Mouse (Mus musculus) olfactory bulb, adult 2 months (tissue): ENCODE measurements around the gene BC025920.

Experiments
- CTCF ChIP-seq: fragments of 200-500 bp; IDR thresholded peaks from 2 replicates; pipeline ENCODE4 v1.5.1; 2012; ENCODE audit warnings: low read depth, mild to moderate bottlenecking, low read length, moderate library complexity; ENCODE audit not compliant: insufficient read depth
- POLR2A ChIP-seq: fragments of 200-500 bp; IDR thresholded peaks from 2 replicates; pipeline ENCODE4 v1.6.1; 2012; ENCODE audit warnings: mild to moderate bottlenecking, low read depth, low read length, moderate library complexity; ENCODE audit not compliant: insufficient read depth

GRCm38 (mm10) chr10:81644716-81645115 lies 38.6 kb downstream of the BC025920 start:
- TF ChIP-seq CTCF: no peak
- TF ChIP-seq POLR2A: no peak
